ENCODE assay signal across 9 mouse cellular contexts in the genomic region with DNA sequence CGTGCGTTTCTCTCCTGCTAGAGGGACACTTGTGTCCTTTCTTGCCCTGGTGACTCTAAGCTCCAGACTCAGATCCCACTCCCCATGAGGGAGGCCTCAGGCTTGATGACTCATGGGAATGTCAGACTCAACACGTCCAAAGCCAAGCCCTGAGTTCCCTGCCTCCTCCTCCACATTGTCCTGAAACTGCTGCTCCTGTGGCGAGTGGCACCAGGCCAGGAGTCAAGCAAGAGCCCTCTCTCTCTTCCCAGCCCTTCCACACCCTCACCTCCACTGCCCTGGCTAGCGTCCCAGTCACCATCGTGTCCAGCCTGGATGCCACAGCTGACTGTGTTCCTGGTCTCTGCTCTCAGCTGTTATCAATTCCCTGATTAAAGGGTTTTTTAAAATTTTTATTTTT.
DNase-seq lines count a peak whose midpoint lies in the region; ATAC-seq lines count a peak whose summit lies in the region.
"Had no signal": no experiment of that assay in that cellular context is flagged by ENCODE, and none has a peak within 500 bp of the region (broad histone marks: within the 10 kb centered on the region; RNA-seq: fewer than 3 reads in every experiment).

No protein-coding gene starts in this region.

- H3K4me2 ChIP-seq in heart, embryonic 15.5 days, result no peak overlapping the region
- no peak overlapping the region for H3K4me2 ChIP-seq in midbrain, embryonic 11.5 days
- H3K4me2 ChIP-seq: embryonic facial prominence, embryonic 15.5 days had no signal

- no peak overlapping the region for H3K9ac ChIP-seq in heart, embryonic 15.5 days
- no peak overlapping the region for H3K9ac ChIP-seq in midbrain, embryonic 11.5 days (ENCODE audit: low read length)
- H3K9ac ChIP-seq: embryonic facial prominence, embryonic 15.5 days had no signal

- H3K27me3 ChIP-seq in heart, embryonic 15.5 days, result no peaks in the 10 kb centered on the region
- H3K27me3 ChIP-seq in midbrain, embryonic 11.5 days (ENCODE audit: control insufficient read depth, insufficient read depth, low read length), result no peaks in the 10 kb centered on the region
- H3K27me3 ChIP-seq: embryonic facial prominence, embryonic 15.5 days had no signal

- H3K27ac ChIP-seq in heart, embryonic 15.5 days, result peak overlapping the region; percentile 72
- H3K27ac ChIP-seq in midbrain, embryonic 11.5 days (ENCODE audit: low read depth, low read length), result no peak overlapping the region
- H3K27ac ChIP-seq: embryonic facial prominence, embryonic 15.5 days had no signal

- H3K9me3 ChIP-seq in heart, embryonic 15.5 days (replicated peaks), result no peaks in the 10 kb centered on the region
- H3K9me3 ChIP-seq in midbrain, embryonic 11.5 days (ENCODE audit: control insufficient read depth, low read length), result no peaks in the 10 kb centered on the region
- H3K9me3 ChIP-seq: embryonic facial prominence, embryonic 15.5 days had no signal

- peak; percentile 50 to 69 for DNase-seq in adrenal gland, adult (ENCODE audit: inconsistent age in 2 of 2, low spot score in 1 of 2)
- DNase-seq in adrenal gland, postnatal 4 days (ENCODE audit: low spot score in 2 of 2), result no peak
- peak; percentile 72 for DNase-seq in brain, adult 2 months (ENCODE audit: low read depth, low spot score)
- DNase-seq in lung, postnatal 25 days (ENCODE audit: low spot score), result peak; percentile 66
- no peak for DNase-seq in frontal cortex, postnatal 25 days (ENCODE audit: low spot score in 2 of 2)
- no peak for DNase-seq in layer of hippocampus, adult 11-12 months (ENCODE audit: low spot score)
- no peak for DNase-seq in midbrain, embryonic 11.5 days (ENCODE audit: low spot score, missing footprints)

- WGBS in heart, embryonic 15.5 days, result 19% methylated on average over 6 of the region's 6 CpGs
- WGBS in midbrain, embryonic 11.5 days, result 90% methylated on average over 6 of the region's 6 CpGs

- H3K4me1 ChIP-seq in heart, embryonic 15.5 days (replicated peaks), result peaks cover 14% of the 10 kb centered on the region
- no peaks in the 10 kb centered on the region for H3K4me1 ChIP-seq in midbrain, embryonic 11.5 days (ENCODE audit: control insufficient read depth, insufficient read depth, low read length)

- H3K36me3 ChIP-seq in heart, embryonic 15.5 days, result no peaks in the 10 kb centered on the region
- H3K36me3 ChIP-seq in midbrain, embryonic 11.5 days (ENCODE audit: control insufficient read depth, insufficient read depth, low read length), result no peaks in the 10 kb centered on the region
- H3K36me3 ChIP-seq: embryonic facial prominence, embryonic 15.5 days had no signal

- no peak overlapping the region for H3K4me3 ChIP-seq in heart, embryonic 15.5 days
- H3K4me3 ChIP-seq in midbrain, embryonic 11.5 days (ENCODE audit: low read depth, low read length), result no peak overlapping the region
- H3K4me3 ChIP-seq: embryonic facial prominence, embryonic 15.5 days had no signal

- peak; percentile 71 for ATAC-seq in heart, embryonic 15.5 days (replicated peaks; ENCODE audit: insufficient number of reproducible peaks, insufficient read depth, low FRiP score, low read depth)
- ATAC-seq in midbrain, embryonic 11.5 days (ENCODE audit: low FRiP score), result no peak

Comparison
In these comparisons a context has a peak if more than half of its experiments do, and no peak if none do; other contexts are left out.
1. DNase-seq: peak in adrenal gland, adult (2 of 2), brain, adult 2 months (single experiment) and lung, postnatal 25 days (single experiment); none in adrenal gland, postnatal 4 days (0 of 2), frontal cortex, postnatal 25 days (0 of 2), layer of hippocampus, adult 11-12 months (single experiment) and midbrain, embryonic 11.5 days (single experiment).